Mouse (Mus musculus): ENCODE results near the gene Tbc1d17.

GRCm38 (mm10) chr7:44853596-44854355 lies 4.9 kb upstream of the Tbc1d17 start:
- no peak for TF ChIP-seq CTCF (IDR thresholded peaks at IDR 0.05; ENCODE audit: borderline replicate concordance, control insufficient read depth, extremely low read depth, insufficient read depth, low read length, poor library complexity)
- TF ChIP-seq POLR2A (IDR thresholded peaks at IDR 0.05; ENCODE audit: control insufficient read depth, extremely low read depth, insufficient read depth, low read length, poor library complexity): no peak
